Comparison of ENCODE assay signal across 17 mouse cellular contexts in the genomic region with DNA sequence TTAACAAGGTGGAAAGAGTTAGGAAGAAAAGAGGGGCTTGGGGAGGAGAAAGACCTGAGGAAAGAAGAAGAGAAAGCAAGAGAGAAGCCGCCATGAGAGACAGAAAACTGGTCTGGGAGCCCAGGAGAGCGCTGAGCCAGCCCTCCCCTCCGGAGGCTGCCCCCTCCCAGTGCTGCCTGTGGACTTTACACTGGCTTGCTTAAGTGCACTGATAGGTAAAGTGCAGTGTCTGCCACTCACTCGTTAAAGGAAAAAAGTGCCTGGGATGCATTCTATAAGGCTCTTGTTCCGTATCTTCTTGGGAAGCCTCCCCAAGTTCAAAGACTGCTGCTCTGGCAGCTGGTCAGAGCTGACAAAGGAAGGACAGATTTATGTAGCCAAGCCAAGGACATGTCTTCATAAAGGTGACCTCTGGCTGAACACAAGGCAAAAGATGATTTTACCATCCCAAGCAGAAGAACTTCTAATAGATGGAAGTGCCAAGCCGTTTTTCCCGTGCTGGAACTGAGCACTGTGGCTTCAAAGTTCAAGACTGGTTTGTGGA. TPM values are rescaled to one million over a fixed set of nuclear protein-coding genes. Genes with fewer than 3 reads are reported as not detected.
DNase-seq lines count a peak whose midpoint lies in the region; ATAC-seq and TF ChIP-seq lines count a peak whose summit lies in the region.
"Had no signal": no experiment of that assay in that cellular context is flagged by ENCODE, and none has a peak within 500 bp of the region (broad histone marks: within the 10 kb centered on the region; RNA-seq: fewer than 3 reads in every experiment).

No protein-coding gene starts in this region.

- intact Hi-C loops in heart, postnatal 25 days (cut with DNase I): no loop called here

- peaks cover 14 to 39% of the 10 kb centered on the region in 2 experiments for H3K4me1 ChIP-seq in heart, embryonic 14.5 days (ENCODE audit: control insufficient read depth in 2 of 2, insufficient read depth in 2 of 2, low read length in 2 of 2)
- peaks cover 34% of the 10 kb centered on the region for H3K4me1 ChIP-seq in heart, postnatal 0 days (ENCODE audit: control insufficient read depth, insufficient read depth)
- peaks cover 33% of the 10 kb centered on the region for H3K4me1 ChIP-seq in kidney, embryonic 15.5 days
- H3K4me1 ChIP-seq in liver, embryonic 15.5 days (replicated peaks): peaks cover 37% of the 10 kb centered on the region

- H3K4me3 ChIP-seq in heart, embryonic 14.5 days (ENCODE audit: control insufficient read depth in 1 of 2, insufficient read depth in 1 of 2, low read depth in 1 of 2, low read length in 2 of 2): no peak overlapping the region
- no peak overlapping the region for H3K4me3 ChIP-seq in heart, postnatal 0 days (ENCODE audit: low read depth, low read length)
- H3K4me3 ChIP-seq in kidney, embryonic 15.5 days (replicated peaks): no peak overlapping the region
- H3K4me3 ChIP-seq in liver, embryonic 15.5 days (replicated peaks): no peak overlapping the region
- H3K4me3 ChIP-seq: embryonic facial prominence, embryonic 15.5 days; neural tube, embryonic 13.5 days; stomach, embryonic 15.5 days had no signal

- DNase-seq in heart, postnatal 25 days (ENCODE audit: low spot score): no peak
- no peak for DNase-seq in heart, postnatal 0 days (ENCODE audit: low spot score)
- no peak for DNase-seq in right cerebral cortex, postnatal 14 days
- DNase-seq: midbrain, embryonic 14.5 days; thymus, postnatal 4 days had no signal

- H3K9me3 ChIP-seq in heart, embryonic 14.5 days (ENCODE audit: control insufficient read depth, low read length): no peaks in the 10 kb centered on the region
- no peaks in the 10 kb centered on the region for H3K9me3 ChIP-seq in heart, postnatal 0 days (replicated peaks; ENCODE audit: control insufficient read depth, low read length)
- no peaks in the 10 kb centered on the region for H3K9me3 ChIP-seq in kidney, embryonic 15.5 days (replicated peaks)
- H3K9me3 ChIP-seq in liver, embryonic 15.5 days (replicated peaks): no peaks in the 10 kb centered on the region
- H3K9me3 ChIP-seq: embryonic facial prominence, embryonic 15.5 days; neural tube, embryonic 13.5 days; stomach, embryonic 15.5 days had no signal

- H3K4me2 ChIP-seq in heart, embryonic 14.5 days (ENCODE audit: low read length): peak overlapping the region; percentile 47
- peak overlapping the region; percentile 11; the same call in 1 of the 2 replicates for H3K4me2 ChIP-seq in heart, postnatal 0 days (ENCODE audit: low read depth, low read length)
- 0 out of 2 replicates have a peak overlapping the region, but pooled peaks have one; percentile 3 for H3K4me2 ChIP-seq in kidney, embryonic 15.5 days
- H3K4me2 ChIP-seq in liver, embryonic 15.5 days: peak overlapping the region; percentile 27
- H3K4me2 ChIP-seq: embryonic facial prominence, embryonic 15.5 days; neural tube, embryonic 13.5 days; stomach, embryonic 15.5 days had no signal

- 27% methylated on average over 7 of the region's 7 CpGs for WGBS in heart, embryonic 14.5 days
- WGBS in heart, postnatal 0 days: 42% methylated on average over 7 of the region's 7 CpGs
- WGBS in kidney, embryonic 15.5 days: 60% methylated on average over 7 of the region's 7 CpGs
- 59% methylated on average over 7 of the region's 7 CpGs for WGBS in liver, embryonic 15.5 days (ENCODE audit: insufficient replicate concordance)

- TF ChIP-seq EP300 in heart, postnatal 0 days (IDR thresholded peaks at IDR 0.05; ENCODE audit: low read depth): no peak

- H3K27me3 ChIP-seq in heart, embryonic 14.5 days (ENCODE audit: control insufficient read depth, insufficient read depth, low read length): no peaks in the 10 kb centered on the region
- no peaks in the 10 kb centered on the region for H3K27me3 ChIP-seq in heart, postnatal 0 days (ENCODE audit: control insufficient read depth, insufficient read depth, low read length)
- no peaks in the 10 kb centered on the region for H3K27me3 ChIP-seq in kidney, embryonic 15.5 days
- H3K27me3 ChIP-seq in liver, embryonic 15.5 days: no peaks in the 10 kb centered on the region; the same call in 1 of the 2 replicates
- H3K27me3 ChIP-seq: embryonic facial prominence, embryonic 15.5 days; neural tube, embryonic 13.5 days; stomach, embryonic 15.5 days had no signal

- no peaks in the 10 kb centered on the region for H3K36me3 ChIP-seq in heart, embryonic 14.5 days (ENCODE audit: control insufficient read depth, insufficient read depth, low read length)
- no peaks in the 10 kb centered on the region for H3K36me3 ChIP-seq in heart, postnatal 0 days (replicated peaks; ENCODE audit: control insufficient read depth, insufficient read depth, low read length)
- no peaks in the 10 kb centered on the region for H3K36me3 ChIP-seq in kidney, embryonic 15.5 days
- no peaks in the 10 kb centered on the region for H3K36me3 ChIP-seq in liver, embryonic 15.5 days (replicated peaks)
- H3K36me3 ChIP-seq: embryonic facial prominence, embryonic 15.5 days; neural tube, embryonic 13.5 days; stomach, embryonic 15.5 days had no signal

- peak overlapping the region; percentile 18; the same call in 1 of the 2 replicates for H3K9ac ChIP-seq in heart, embryonic 14.5 days (ENCODE audit: low read length)
- no peak overlapping the region for H3K9ac ChIP-seq in heart, postnatal 0 days (replicated peaks; ENCODE audit: low read depth, low read length)
- H3K9ac ChIP-seq in kidney, embryonic 15.5 days: no peak overlapping the region
- H3K9ac ChIP-seq in liver, embryonic 15.5 days: no peak overlapping the region
- H3K9ac ChIP-seq: embryonic facial prominence, embryonic 15.5 days; neural tube, embryonic 13.5 days; stomach, embryonic 15.5 days had no signal

- peak overlapping the region; percentile 66 to 78 for H3K27ac ChIP-seq in heart, embryonic 14.5 days (replicated peaks in 1 of 2; ENCODE audit: control insufficient read depth in 1 of 2, insufficient read depth in 1 of 2, low read depth in 2 of 2, low read length in 2 of 2)
- no peak overlapping the region for H3K27ac ChIP-seq in heart, postnatal 0 days (ENCODE audit: low read depth)
- H3K27ac ChIP-seq in kidney, embryonic 15.5 days: peak overlapping the region; percentile 59
- H3K27ac ChIP-seq in liver, embryonic 15.5 days (replicated peaks): no peak overlapping the region; the same call in 1 of the 2 replicates
- H3K27ac ChIP-seq: embryonic facial prominence, embryonic 15.5 days; neural tube, embryonic 13.5 days had no signal

- ATAC-seq in heart, embryonic 14.5 days (ENCODE audit: insufficient number of reproducible peaks, insufficient read depth, low FRiP score, low read depth): no peak
- no peak for ATAC-seq in heart, postnatal 0 days (ENCODE audit: insufficient read depth, low read depth)
- ATAC-seq in kidney, embryonic 15.5 days (replicated peaks; ENCODE audit: low FRiP score): no peak
- no peak for ATAC-seq in liver, embryonic 15.5 days (ENCODE audit: insufficient read depth)
- ATAC-seq in frontal cortex, adult (ENCODE audit: low TSS enrichment): no peak
- ATAC-seq: CD4-positive, CD25-positive, alpha-beta regulatory T cell, adult 4 months; forebrain, embryonic 14.5 days had no signal

- TF ChIP-seq CTCF in heart, postnatal 0 days (IDR thresholded peaks at IDR 0.05; ENCODE audit: low read depth): no peak

RNA-seq across cellular contexts. Expression of a gene that starts 3.5 kb away (rescaled TPM):
- polyA plus RNA-seq in heart, embryonic 14.5 days (2014; fragmentation: Nextera tagmentation; extraction: Ambion mirVana): 29.9 and 31.8 TPM in 2 replicates
- 10 to 100 TPM; 29.5 to 36.3 TPM for total RNA-seq in heart, postnatal 25 days (2021)
- total RNA-seq in heart, postnatal 0 days (2014; rRNA removed; ENCODE audit: low replicate concordance): 22.8 and 42.1 TPM in 2 replicates
- 19.0 and 19.1 TPM in 2 replicates for polyA plus RNA-seq in heart, postnatal 0 days (2015; fragmentation: Nextera tagmentation; extraction: Ambion mirVana)
- 41.2 and 41.3 TPM in 2 replicates for polyA plus RNA-seq in kidney, embryonic 15.5 days (2015; fragmentation: Nextera tagmentation; extraction: Ambion mirVana)
- polyA plus RNA-seq in liver, embryonic 15.5 days (2015; fragmentation: Nextera tagmentation; extraction: Ambion mirVana): 15.0 and 15.9 TPM in 2 replicates

RNA-seq across cellular contexts. Expression of a gene that starts 25.2 kb away (rescaled TPM):
- polyA plus RNA-seq in heart, embryonic 14.5 days (2014; fragmentation: Nextera tagmentation; extraction: Ambion mirVana): 7.8 and 9.2 TPM in 2 replicates
- 1 to 10 TPM; 5.2 to 5.5 TPM for total RNA-seq in heart, postnatal 25 days (2021)
- total RNA-seq in heart, postnatal 0 days (2014; rRNA removed; ENCODE audit: low replicate concordance): 12.4 and 21.9 TPM in 2 replicates
- 4.6 and 5.1 TPM in 2 replicates for polyA plus RNA-seq in heart, postnatal 0 days (2015; fragmentation: Nextera tagmentation; extraction: Ambion mirVana)
- polyA plus RNA-seq in kidney, embryonic 15.5 days (2015; fragmentation: Nextera tagmentation; extraction: Ambion mirVana): 14.0 and 14.1 TPM in 2 replicates
- polyA plus RNA-seq in liver, embryonic 15.5 days (2015; fragmentation: Nextera tagmentation; extraction: Ambion mirVana): 7.1 and 7.8 TPM in 2 replicates

RNA-seq across cellular contexts. Expression of a gene that starts 59.4 kb away (rescaled TPM):
- polyA plus RNA-seq in heart, embryonic 14.5 days (2014; fragmentation: Nextera tagmentation; extraction: Ambion mirVana): not detected in 2 replicates
- not detected for total RNA-seq in heart, postnatal 25 days (2021)
- total RNA-seq in heart, postnatal 0 days (2014; rRNA removed; ENCODE audit: low replicate concordance): not detected in 2 replicates
- 0.04 TPM in 1 of 2 replicates, not detected in the other for polyA plus RNA-seq in heart, postnatal 0 days (2015; fragmentation: Nextera tagmentation; extraction: Ambion mirVana)
- not detected in 2 replicates for polyA plus RNA-seq in kidney, embryonic 15.5 days (2015; fragmentation: Nextera tagmentation; extraction: Ambion mirVana)
- not detected in 2 replicates for polyA plus RNA-seq in liver, embryonic 15.5 days (2015; fragmentation: Nextera tagmentation; extraction: Ambion mirVana)
- total RNA-seq: adrenal gland, adult 18-20 months; gastrocnemius, postnatal 4 days; left cerebral cortex, adult 18-20 months had no signal
- polyA plus RNA-seq: CD4-positive, CD25-positive, alpha-beta regulatory T cell, adult 4 months; embryonic facial prominence, embryonic 15.5 days; forebrain, embryonic 14.5 days; midbrain, embryonic 14.5 days; neural tube, embryonic 13.5 days had no signal

Comparison
In these comparisons a context has a peak if more than half of its experiments do, and no peak if none do; other contexts are left out.
1. H3K27ac ChIP-seq: peak in heart, embryonic 14.5 days (2 of 2) and kidney, embryonic 15.5 days (single experiment); none in heart, postnatal 0 days (single experiment) and liver, embryonic 15.5 days (single experiment).
2. Peak in every context shown above with its lines, with median percentiles within 50 percentile points of each other: H3K4me2 ChIP-seq.